16 mouse cellular contexts compared by ENCODE assay signal in the genomic region with DNA sequence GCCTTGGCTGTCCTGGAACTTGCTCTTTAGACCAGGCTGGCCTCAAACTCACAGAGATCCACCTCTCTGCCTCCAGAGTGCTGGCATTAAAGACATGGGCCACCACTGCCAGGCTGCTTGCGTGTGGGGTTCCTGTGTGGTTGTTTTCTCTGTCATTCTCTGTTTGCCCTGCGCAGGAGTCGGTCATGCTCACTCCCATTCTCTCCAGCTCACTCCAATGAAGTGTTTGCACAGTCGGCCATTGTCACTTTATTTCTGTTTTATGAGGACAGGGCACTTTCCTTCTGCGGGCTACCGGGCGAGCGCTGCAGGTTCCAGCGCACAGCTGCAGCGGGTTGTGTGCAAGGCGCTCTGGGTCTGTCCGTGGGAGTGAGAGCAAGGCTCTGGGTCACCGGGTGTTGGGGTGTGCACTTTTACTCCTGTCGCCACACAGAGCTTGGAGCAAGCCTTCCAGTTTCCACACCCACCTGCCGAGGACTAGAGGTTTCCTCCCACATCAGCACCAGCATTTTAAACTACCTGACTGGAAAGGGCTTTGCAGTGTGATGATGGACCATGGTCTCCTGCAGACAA. TPM values are rescaled to one million over a fixed set of nuclear protein-coding genes. Genes with fewer than 3 reads are reported as not detected.
A peak's percentile ranks its signal among the peaks of the same experiment; 100 is the strongest.
DNase-seq lines count a peak whose midpoint lies in the region; ATAC-seq lines count a peak whose summit lies in the region.
"Had no signal": no experiment of that assay in that cellular context is flagged by ENCODE, and none has a peak within 500 bp of the region (broad histone marks: within the 10 kb centered on the region; RNA-seq: fewer than 3 reads in every experiment).

No protein-coding gene starts in this region.

- H3K9me3 ChIP-seq in hindbrain, embryonic 11.5 days (ENCODE audit: control insufficient read depth, low read length): no peaks in the 10 kb centered on the region
- H3K9me3 ChIP-seq in hindbrain, embryonic 13.5 days: no peaks in the 10 kb centered on the region
- H3K9me3 ChIP-seq in lung, embryonic 15.5 days: no peaks in the 10 kb centered on the region
- no peaks in the 10 kb centered on the region for H3K9me3 ChIP-seq in lung, embryonic 16.5 days (ENCODE audit: control insufficient read depth, low read length)
- H3K9me3 ChIP-seq in stomach, embryonic 16.5 days (replicated peaks; ENCODE audit: control insufficient read depth, low read length): no peaks in the 10 kb centered on the region
- H3K9me3 ChIP-seq: embryonic facial prominence, embryonic 13.5 days; limb, embryonic 15.5 days had no signal

- H3K4me2 ChIP-seq in hindbrain, embryonic 11.5 days (replicated peaks; ENCODE audit: low read depth, low read length): no peak overlapping the region
- no peak overlapping the region for H3K4me2 ChIP-seq in hindbrain, embryonic 13.5 days
- H3K4me2 ChIP-seq in lung, embryonic 15.5 days: peak overlapping the region; percentile 24
- peak overlapping the region; percentile 28; the same call in 1 of the 2 replicates for H3K4me2 ChIP-seq in lung, embryonic 16.5 days (ENCODE audit: low read depth, low read length)
- 0 out of 2 replicates have a peak overlapping the region, but pooled peaks have one; percentile 6 for H3K4me2 ChIP-seq in stomach, embryonic 16.5 days (ENCODE audit: low read depth, low read length)
- H3K4me2 ChIP-seq: limb, embryonic 15.5 days had no signal

- peaks cover 15% of the 10 kb centered on the region for H3K4me1 ChIP-seq in hindbrain, embryonic 11.5 days (replicated peaks; ENCODE audit: control insufficient read depth, insufficient read depth, low read length)
- peaks cover 40% of the 10 kb centered on the region for H3K4me1 ChIP-seq in hindbrain, embryonic 13.5 days (replicated peaks)
- peaks cover 64% of the 10 kb centered on the region for H3K4me1 ChIP-seq in lung, embryonic 15.5 days
- peaks cover 52% of the 10 kb centered on the region for H3K4me1 ChIP-seq in lung, embryonic 16.5 days (replicated peaks; ENCODE audit: control insufficient read depth, insufficient read depth, low read length)
- peaks cover 45% of the 10 kb centered on the region for H3K4me1 ChIP-seq in stomach, embryonic 16.5 days (ENCODE audit: control insufficient read depth, insufficient read depth, low read length)

- DNase-seq in hindbrain, embryonic 11.5 days (ENCODE audit: low spot score): no peak
- DNase-seq in lung, postnatal 14 days: no peak
- no peak for DNase-seq in adrenal gland, postnatal 36 days
- DNase-seq: adrenal gland, adult 8-10 months; cerebellum, postnatal 25 days; gastrocnemius, postnatal 14 days; kidney, adult 2 months; layer of hippocampus, postnatal 36 days had no signal

- H3K27ac ChIP-seq in hindbrain, embryonic 11.5 days (ENCODE audit: low read depth, low read length): peak overlapping the region; percentile 54
- H3K27ac ChIP-seq in hindbrain, embryonic 13.5 days: no peak overlapping the region
- H3K27ac ChIP-seq in lung, embryonic 15.5 days: peak overlapping the region; percentile 59
- 0 out of 2 replicates have a peak overlapping the region, but pooled peaks have one; percentile 7 for H3K27ac ChIP-seq in lung, embryonic 16.5 days (ENCODE audit: low read length)
- H3K27ac ChIP-seq in stomach, embryonic 16.5 days (ENCODE audit: low read length): peak overlapping the region; percentile 87
- H3K27ac ChIP-seq: embryonic facial prominence, embryonic 13.5 days had no signal

- H3K27me3 ChIP-seq in hindbrain, embryonic 11.5 days (ENCODE audit: control insufficient read depth, insufficient read depth, low read length): no peaks in the 10 kb centered on the region
- H3K27me3 ChIP-seq in hindbrain, embryonic 13.5 days: no peaks in the 10 kb centered on the region
- H3K27me3 ChIP-seq in lung, embryonic 15.5 days: 0 out of 2 replicates have a peak, but pooled peaks cover 4% of the 10 kb centered on the region
- H3K27me3 ChIP-seq in lung, embryonic 16.5 days (ENCODE audit: control insufficient read depth, insufficient read depth, low read depth, low read length): no peaks in the 10 kb centered on the region
- H3K27me3 ChIP-seq in stomach, embryonic 16.5 days (ENCODE audit: control insufficient read depth, insufficient read depth, low read length): peaks cover 2% of the 10 kb centered on the region; the same call in 1 of the 2 replicates
- H3K27me3 ChIP-seq: embryonic facial prominence, embryonic 13.5 days; limb, embryonic 15.5 days had no signal

- 62% methylated on average over 15 of the region's 15 CpGs for WGBS in hindbrain, embryonic 11.5 days
- WGBS in hindbrain, embryonic 13.5 days: 51% methylated on average over 15 of the region's 15 CpGs
- WGBS in lung, embryonic 15.5 days: 53% methylated on average over 15 of the region's 15 CpGs
- 52% methylated on average over 15 of the region's 15 CpGs for WGBS in lung, embryonic 16.5 days
- 55% methylated on average over 15 of the region's 15 CpGs for WGBS in stomach, embryonic 16.5 days

- H3K4me3 ChIP-seq in hindbrain, embryonic 11.5 days (ENCODE audit: low read depth, low read length): no peak overlapping the region
- H3K4me3 ChIP-seq in hindbrain, embryonic 13.5 days: no peak overlapping the region
- H3K4me3 ChIP-seq in lung, embryonic 15.5 days: no peak overlapping the region
- no peak overlapping the region for H3K4me3 ChIP-seq in lung, embryonic 16.5 days (ENCODE audit: low read length)
- no peak overlapping the region for H3K4me3 ChIP-seq in stomach, embryonic 16.5 days (replicated peaks; ENCODE audit: low read length)
- H3K4me3 ChIP-seq: embryonic facial prominence, embryonic 13.5 days; limb, embryonic 15.5 days had no signal

- H3K9ac ChIP-seq in hindbrain, embryonic 11.5 days (ENCODE audit: low read depth, low read length): no peak overlapping the region
- H3K9ac ChIP-seq in hindbrain, embryonic 13.5 days: no peak overlapping the region
- H3K9ac ChIP-seq in lung, embryonic 15.5 days: no peak overlapping the region
- H3K9ac ChIP-seq in lung, embryonic 16.5 days (ENCODE audit: low read length): no peak overlapping the region
- no peak overlapping the region for H3K9ac ChIP-seq in stomach, embryonic 16.5 days (ENCODE audit: low read length)
- H3K9ac ChIP-seq: embryonic facial prominence, embryonic 13.5 days; limb, embryonic 15.5 days had no signal

- no peaks in the 10 kb centered on the region for H3K36me3 ChIP-seq in hindbrain, embryonic 11.5 days (ENCODE audit: control insufficient read depth, insufficient read depth, low read length)
- no peaks in the 10 kb centered on the region for H3K36me3 ChIP-seq in hindbrain, embryonic 13.5 days
- no peaks in the 10 kb centered on the region for H3K36me3 ChIP-seq in lung, embryonic 15.5 days
- H3K36me3 ChIP-seq in lung, embryonic 16.5 days (ENCODE audit: control insufficient read depth, insufficient read depth, low read length): no peaks in the 10 kb centered on the region
- no peaks in the 10 kb centered on the region for H3K36me3 ChIP-seq in stomach, embryonic 16.5 days (ENCODE audit: control insufficient read depth, insufficient read depth, low read length)
- H3K36me3 ChIP-seq: embryonic facial prominence, embryonic 13.5 days; limb, embryonic 15.5 days had no signal

- no peak for ATAC-seq in hindbrain, embryonic 11.5 days (ENCODE audit: low FRiP score)
- ATAC-seq in hindbrain, embryonic 13.5 days (ENCODE audit: low FRiP score): no peak
- ATAC-seq in lung, embryonic 15.5 days (ENCODE audit: borderline replicate concordance, extremely low read depth, low FRiP score, low TSS enrichment): no peak
- ATAC-seq in lung, embryonic 16.5 days (ENCODE audit: low read depth): no peak
- ATAC-seq in stomach, embryonic 16.5 days (ENCODE audit: insufficient read depth, low FRiP score): no peak
- ATAC-seq: forebrain, embryonic 16.5 days had no signal

RNA-seq across cellular contexts. Expression of gene Id1, which starts 10.8 kb away (rescaled TPM):
- 166 and 168 TPM in 2 replicates for polyA plus RNA-seq in hindbrain, embryonic 11.5 days (2014; fragmentation: Nextera tagmentation; extraction: Ambion mirVana)
- polyA plus RNA-seq in hindbrain, embryonic 13.5 days (2015; fragmentation: Nextera tagmentation; extraction: Ambion mirVana): 68.7 and 87.0 TPM in 2 replicates
- 134 and 143 TPM in 2 replicates for polyA plus RNA-seq in lung, embryonic 15.5 days (2015; fragmentation: Nextera tagmentation; extraction: Ambion mirVana)
- 186 and 189 TPM in 2 replicates for polyA plus RNA-seq in lung, embryonic 16.5 days (2015; fragmentation: Nextera tagmentation; extraction: Ambion mirVana)
- polyA plus RNA-seq in stomach, embryonic 16.5 days (2015; fragmentation: Nextera tagmentation; extraction: Ambion mirVana): 125 and 145 TPM in 2 replicates
- total RNA-seq in adrenal gland, postnatal 36 days (2021): 100 to 1,000 TPM in 1 of 2 experiments, 10 to 100 TPM in 1; 68.4 to 105 TPM

RNA-seq across cellular contexts. Expression of gene Cox4i2, which starts 28.7 kb away (rescaled TPM):
- 4.1 and 4.4 TPM in 2 replicates for polyA plus RNA-seq in hindbrain, embryonic 11.5 days (2014; fragmentation: Nextera tagmentation; extraction: Ambion mirVana)
- polyA plus RNA-seq in hindbrain, embryonic 13.5 days (2015; fragmentation: Nextera tagmentation; extraction: Ambion mirVana): 4.6 and 5.4 TPM in 2 replicates
- polyA plus RNA-seq in lung, embryonic 15.5 days (2015; fragmentation: Nextera tagmentation; extraction: Ambion mirVana): 74.8 and 81.0 TPM in 2 replicates
- polyA plus RNA-seq in lung, embryonic 16.5 days (2015; fragmentation: Nextera tagmentation; extraction: Ambion mirVana): 99.6 and 104 TPM in 2 replicates
- polyA plus RNA-seq in stomach, embryonic 16.5 days (2015; fragmentation: Nextera tagmentation; extraction: Ambion mirVana): 21.3 and 23.9 TPM in 2 replicates
- total RNA-seq in adrenal gland, postnatal 36 days (2021): 1 to 10 TPM; 3.0 to 4.0 TPM
- total RNA-seq: CH12.LX had no signal

RNA-seq across cellular contexts. Expression of gene Mcts2, which starts 38.4 kb away (rescaled TPM):
- polyA plus RNA-seq in hindbrain, embryonic 11.5 days (2014; fragmentation: Nextera tagmentation; extraction: Ambion mirVana): 43.9 and 48.5 TPM in 2 replicates
- polyA plus RNA-seq in hindbrain, embryonic 13.5 days (2015; fragmentation: Nextera tagmentation; extraction: Ambion mirVana): 39.4 and 47.2 TPM in 2 replicates
- polyA plus RNA-seq in lung, embryonic 15.5 days (2015; fragmentation: Nextera tagmentation; extraction: Ambion mirVana): 27.1 and 28.5 TPM in 2 replicates
- polyA plus RNA-seq in lung, embryonic 16.5 days (2015; fragmentation: Nextera tagmentation; extraction: Ambion mirVana): 26.1 and 27.4 TPM in 2 replicates
- polyA plus RNA-seq in stomach, embryonic 16.5 days (2015; fragmentation: Nextera tagmentation; extraction: Ambion mirVana): 24.0 and 25.2 TPM in 2 replicates
- total RNA-seq in adrenal gland, postnatal 36 days (2021): 10 to 100 TPM; 27.2 to 31.7 TPM

RNA-seq across cellular contexts. Expression of gene H13, which starts 56.0 kb away (rescaled TPM):
- polyA plus RNA-seq in hindbrain, embryonic 11.5 days (2014; fragmentation: Nextera tagmentation; extraction: Ambion mirVana): 124 and 138 TPM in 2 replicates
- polyA plus RNA-seq in hindbrain, embryonic 13.5 days (2015; fragmentation: Nextera tagmentation; extraction: Ambion mirVana): 168 and 169 TPM in 2 replicates
- 97.7 and 104 TPM in 2 replicates for polyA plus RNA-seq in lung, embryonic 15.5 days (2015; fragmentation: Nextera tagmentation; extraction: Ambion mirVana)
- 96.3 and 98.8 TPM in 2 replicates for polyA plus RNA-seq in lung, embryonic 16.5 days (2015; fragmentation: Nextera tagmentation; extraction: Ambion mirVana)
- polyA plus RNA-seq in stomach, embryonic 16.5 days (2015; fragmentation: Nextera tagmentation; extraction: Ambion mirVana): 121 and 128 TPM in 2 replicates
- total RNA-seq in adrenal gland, postnatal 36 days (2021): 100 to 1,000 TPM; 169 to 173 TPM

Comparison
In these comparisons a context has a peak if more than half of its experiments do, and no peak if none do; other contexts are left out.
1. H3K4me2 ChIP-seq: peak in lung, embryonic 15.5 days (single experiment), lung, embryonic 16.5 days (single experiment) and stomach, embryonic 16.5 days (single experiment); none in hindbrain, embryonic 11.5 days (single experiment) and hindbrain, embryonic 13.5 days (single experiment).